Mouse (Mus musculus): ENCODE results near the gene Tbkbp1. TPM values are rescaled to one million over a fixed set of nuclear protein-coding genes. Genes with fewer than 3 reads are reported as not detected.

Tbkbp1 gene
- polyA plus RNA-seq, 1 experiment, result 94.3 TPM

DNA sequence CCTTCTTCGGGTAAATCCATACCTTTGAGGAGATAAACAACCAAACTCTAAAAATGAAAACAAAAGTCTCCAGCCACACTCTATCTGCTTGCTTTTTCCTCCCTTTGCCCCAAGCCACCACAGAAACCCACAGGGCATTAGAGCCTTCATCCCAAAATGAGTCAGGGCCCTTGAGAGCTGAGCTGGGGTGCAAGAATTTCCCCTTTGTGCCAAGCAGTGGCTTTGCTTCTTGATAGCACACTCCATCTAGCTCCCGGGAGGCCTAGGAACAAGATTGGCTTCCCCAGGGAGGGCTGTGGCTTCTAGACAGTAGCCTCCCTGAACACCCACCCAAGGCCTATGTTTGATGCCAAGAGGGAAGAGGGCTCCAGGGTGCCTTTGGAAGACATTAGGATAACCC, 19.6 kb downstream of the Tbkbp1 start:
- no peak overlapping the region for H3K27ac ChIP-seq (ENCODE audit: insufficient read depth, low read length)
- H3K27me3 ChIP-seq (ENCODE audit: control insufficient read depth, insufficient read depth, low read length), result no peaks in the 10 kb centered on the region
- H3K4me3 ChIP-seq (replicated peaks; ENCODE audit: insufficient read depth, low read depth, low read length), result no peak overlapping the region
- TF ChIP-seq CTCF (IDR thresholded peaks at IDR 0.05; ENCODE audit: borderline replicate concordance, insufficient read depth, low read depth, low read length) (no peak), POLR2A (IDR thresholded peaks at IDR 0.05; ENCODE audit: borderline replicate concordance, insufficient read depth, low read length) (no peak)
- 76% methylated on average over 2 of the region's 2 CpGs for WGBS
- H3K4me1 ChIP-seq (ENCODE audit: control insufficient read depth, insufficient read depth, low read length), result no peaks in the 10 kb centered on the region
- no peak for DNase-seq

DNA sequence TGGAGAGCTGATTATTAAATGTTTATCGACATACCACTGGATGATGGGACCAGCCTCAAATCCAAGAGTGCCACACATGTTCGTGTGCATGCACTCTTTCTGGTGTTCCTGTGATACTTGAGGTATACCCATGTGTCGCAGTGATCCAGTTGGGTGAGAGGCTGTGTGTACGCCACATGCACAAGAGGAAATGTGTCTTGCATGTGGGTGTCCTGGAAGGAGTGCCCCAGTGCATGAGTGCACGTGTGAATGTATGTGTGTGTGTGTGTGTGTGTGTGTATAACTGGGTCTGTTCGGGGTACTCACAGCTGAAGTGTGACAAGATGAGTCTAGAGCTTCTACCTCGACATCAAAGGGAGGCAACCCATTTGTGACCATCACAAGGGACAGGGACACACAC, 21.0 kb downstream of the Tbkbp1 start:
- DNase-seq, result no peak
- H3K4me1 ChIP-seq (ENCODE audit: control insufficient read depth, insufficient read depth, low read length), result no peaks in the 10 kb centered on the region
- TF ChIP-seq POLR2A (IDR thresholded peaks at IDR 0.05; ENCODE audit: borderline replicate concordance, insufficient read depth, low read length) (no peak), CTCF (IDR thresholded peaks at IDR 0.05; ENCODE audit: borderline replicate concordance, insufficient read depth, low read depth, low read length) (no peak)
- H3K4me3 ChIP-seq (replicated peaks; ENCODE audit: insufficient read depth, low read depth, low read length), result no peak overlapping the region
- WGBS, result 79% methylated on average over 7 of the region's 7 CpGs
- H3K27ac ChIP-seq (ENCODE audit: insufficient read depth, low read length), result no peak overlapping the region
- no peaks in the 10 kb centered on the region for H3K27me3 ChIP-seq (ENCODE audit: control insufficient read depth, insufficient read depth, low read length)

DNA sequence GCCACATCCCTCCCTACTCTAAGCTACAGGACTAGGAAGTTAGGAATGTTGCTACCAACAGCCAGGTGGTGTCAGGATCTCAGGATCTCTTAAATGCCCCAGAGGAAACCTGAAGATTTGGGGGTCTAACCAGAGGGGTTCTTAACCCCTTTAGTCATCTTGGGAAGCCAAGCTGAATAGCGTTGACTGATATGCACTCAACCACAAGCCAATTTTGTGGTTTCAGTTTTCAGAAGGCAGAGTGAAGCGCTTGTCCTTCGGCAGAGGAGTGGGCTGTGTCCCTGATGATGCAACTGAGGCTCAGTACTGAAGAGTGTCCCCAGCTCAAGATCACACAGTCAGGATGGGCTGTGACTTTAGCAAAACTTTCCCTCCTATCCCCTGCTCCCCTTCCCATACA, 22.3 kb downstream of the Tbkbp1 start:
- DNase-seq, result no peak
- no peaks in the 10 kb centered on the region for H3K4me1 ChIP-seq (ENCODE audit: control insufficient read depth, insufficient read depth, low read length)
- TF ChIP-seq CTCF (IDR thresholded peaks at IDR 0.05; ENCODE audit: borderline replicate concordance, insufficient read depth, low read depth, low read length), result no peak
- no peak for TF ChIP-seq POLR2A (IDR thresholded peaks at IDR 0.05; ENCODE audit: borderline replicate concordance, insufficient read depth, low read length)
- 85% methylated on average over 3 of the region's 3 CpGs for WGBS
- no peak overlapping the region for H3K27ac ChIP-seq (ENCODE audit: insufficient read depth, low read length)
- H3K27me3 ChIP-seq (ENCODE audit: control insufficient read depth, insufficient read depth, low read length), result no peaks in the 10 kb centered on the region
- no peak overlapping the region for H3K4me3 ChIP-seq (replicated peaks; ENCODE audit: insufficient read depth, low read depth, low read length)

DNA sequence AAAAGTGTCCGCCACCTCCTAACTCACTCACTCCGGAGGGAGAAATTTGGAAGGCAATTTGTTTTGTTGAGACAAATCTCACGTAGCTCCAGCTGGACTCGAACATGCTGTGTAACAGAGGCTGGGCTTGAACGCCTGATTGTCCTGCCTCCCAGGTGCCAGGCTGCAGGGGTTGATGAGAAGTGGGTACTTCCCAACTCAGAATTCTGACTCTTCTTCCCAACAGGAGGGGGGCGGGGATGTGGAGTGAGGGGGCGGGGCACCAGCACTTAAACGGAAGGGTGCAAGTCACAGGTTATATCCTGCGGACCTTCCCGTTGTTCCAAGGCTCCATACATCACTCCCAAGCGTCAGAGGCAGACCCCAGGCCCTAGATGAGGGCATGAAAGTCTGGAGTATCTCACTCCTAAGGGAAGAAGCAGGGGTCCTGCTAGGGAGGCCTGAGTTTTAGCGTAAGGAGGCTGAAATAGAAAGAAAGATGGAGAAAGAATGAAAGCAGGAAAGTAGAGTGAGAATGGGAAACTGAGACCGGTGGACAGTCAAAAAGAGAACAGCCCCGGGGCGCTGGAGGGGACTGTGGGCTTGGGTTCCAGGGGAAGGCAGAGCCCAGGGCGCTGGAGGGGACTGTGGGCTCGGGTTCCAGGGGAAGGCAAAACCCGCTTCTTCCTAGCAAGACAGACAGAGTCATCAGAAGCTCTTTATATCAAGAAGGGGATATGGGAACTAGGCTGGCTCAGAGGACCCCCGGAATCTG, 23.6 kb downstream of the Tbkbp1 start:
- H3K27ac ChIP-seq (ENCODE audit: insufficient read depth, low read length), result no peak overlapping the region
- H3K4me1 ChIP-seq (ENCODE audit: control insufficient read depth, insufficient read depth, low read length), result no peaks in the 10 kb centered on the region
- DNase-seq, result no peak
- 30% methylated on average over 19 of the region's 19 CpGs for WGBS
- TF ChIP-seq POLR2A (IDR thresholded peaks at IDR 0.05; ENCODE audit: borderline replicate concordance, insufficient read depth, low read length), result no peak
- no peak for TF ChIP-seq CTCF (IDR thresholded peaks at IDR 0.05; ENCODE audit: borderline replicate concordance, insufficient read depth, low read depth, low read length)
- no peaks in the 10 kb centered on the region for H3K27me3 ChIP-seq (ENCODE audit: control insufficient read depth, insufficient read depth, low read length)
- peak overlapping the region; percentile 44 for H3K4me3 ChIP-seq (replicated peaks; ENCODE audit: insufficient read depth, low read depth, low read length)

DNA sequence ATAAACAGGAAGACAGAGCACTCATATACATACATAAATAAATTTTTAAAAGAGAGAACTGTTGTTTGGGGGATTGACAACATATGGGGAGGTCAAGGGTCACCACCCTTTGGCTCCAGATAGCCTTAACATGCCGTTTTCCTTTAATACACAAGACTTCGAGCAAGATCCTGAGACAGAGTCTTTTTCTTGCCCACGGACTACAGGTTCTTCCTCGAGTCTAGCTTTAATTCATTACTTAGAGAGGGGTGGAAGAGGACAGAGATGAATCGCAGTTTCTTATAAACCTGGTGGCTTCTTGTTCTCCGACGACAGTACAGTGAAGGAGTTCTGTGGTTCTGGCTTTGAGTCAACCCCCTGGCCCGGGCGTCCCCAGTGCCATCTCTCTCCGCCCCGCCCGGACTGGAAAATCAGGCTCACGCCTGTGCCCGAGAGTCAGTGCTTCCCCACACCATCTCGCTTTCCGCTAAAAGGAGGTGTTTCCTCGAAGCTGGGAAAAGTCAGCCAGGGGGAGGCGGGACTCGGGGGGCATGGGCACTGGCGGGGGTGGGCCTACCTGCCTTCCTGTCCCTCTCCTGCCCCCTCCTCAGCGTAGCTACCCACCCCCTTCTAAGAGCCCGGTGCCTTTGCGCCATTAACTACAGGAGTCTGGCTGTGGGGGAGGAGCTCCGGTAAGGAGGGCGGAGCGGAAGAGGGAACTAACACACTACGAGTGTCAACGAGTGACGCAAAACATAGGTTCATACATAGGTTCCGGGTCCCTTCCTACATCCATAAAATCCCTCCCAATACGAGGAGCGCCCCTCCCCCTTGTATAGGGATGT, 24.4 kb downstream of the Tbkbp1 start:
- Histone ChIP-seq H3K4me1 (ENCODE audit: control insufficient read depth, insufficient read depth, low read length) (no peaks in the 10 kb centered on the region), H3K27ac (ENCODE audit: insufficient read depth, low read length) (no peak overlapping the region), H3K4me3 (replicated peaks; ENCODE audit: insufficient read depth, low read depth, low read length) (peak overlapping the region; percentile 44), H3K27me3 (ENCODE audit: control insufficient read depth, insufficient read depth, low read length) (no peaks in the 10 kb centered on the region)
- 3% methylated on average over 32 of the region's 32 CpGs for WGBS
- TF ChIP-seq CTCF (IDR thresholded peaks at IDR 0.05; ENCODE audit: borderline replicate concordance, insufficient read depth, low read depth, low read length) (no peak), POLR2A (IDR thresholded peaks at IDR 0.05; ENCODE audit: borderline replicate concordance, insufficient read depth, low read length) (no peak)
- DNase-seq, result no peak

DNA sequence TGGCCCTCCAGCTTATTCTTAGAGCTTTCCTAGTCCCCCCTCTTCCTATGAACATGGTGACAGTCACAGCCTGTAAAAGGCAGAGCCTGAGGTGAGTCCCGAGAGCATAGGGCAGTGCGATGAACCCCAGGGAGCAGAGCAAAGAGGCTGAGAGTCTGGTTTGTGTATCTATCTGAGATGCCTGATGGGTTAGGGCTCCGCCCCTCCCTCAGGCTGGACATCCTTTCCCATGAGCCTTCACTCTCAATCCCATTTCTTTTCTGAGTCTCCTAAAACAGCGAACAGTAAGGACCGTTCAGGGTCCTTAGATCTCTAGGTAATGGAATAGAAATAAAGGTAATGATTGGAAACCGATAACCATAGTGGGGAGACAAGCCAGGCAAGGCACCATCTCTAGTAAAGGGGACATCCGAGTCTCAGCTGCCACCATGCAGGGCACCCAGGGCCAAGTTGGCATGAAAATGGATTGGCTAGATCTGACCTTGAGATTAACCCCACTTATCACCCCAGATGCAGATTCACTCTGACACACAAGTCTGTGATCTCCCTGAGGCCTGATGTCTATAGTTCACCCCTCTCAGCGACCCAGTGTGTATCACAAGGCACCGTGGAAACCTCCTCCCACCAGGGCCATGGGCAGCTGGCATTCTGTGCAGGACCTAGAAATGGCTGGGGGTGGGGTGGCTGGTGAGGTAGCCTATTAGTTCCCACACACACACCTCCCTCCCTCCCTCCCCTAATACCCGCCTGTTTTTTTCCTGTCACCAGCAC, 26.8 kb downstream of the Tbkbp1 start:
- no peaks in the 10 kb centered on the region for H3K27me3 ChIP-seq (ENCODE audit: control insufficient read depth, insufficient read depth, low read length)
- 69% methylated on average over 10 of the region's 10 CpGs for WGBS
- no peak overlapping the region for H3K4me3 ChIP-seq (replicated peaks; ENCODE audit: insufficient read depth, low read depth, low read length)
- TF ChIP-seq POLR2A (IDR thresholded peaks at IDR 0.05; ENCODE audit: borderline replicate concordance, insufficient read depth, low read length), result no peak
- no peak for TF ChIP-seq CTCF (IDR thresholded peaks at IDR 0.05; ENCODE audit: borderline replicate concordance, insufficient read depth, low read depth, low read length)
- no peak overlapping the region for H3K27ac ChIP-seq (ENCODE audit: insufficient read depth, low read length)
- no peaks in the 10 kb centered on the region for H3K4me1 ChIP-seq (ENCODE audit: control insufficient read depth, insufficient read depth, low read length)
- DNase-seq, result no peak

DNA sequence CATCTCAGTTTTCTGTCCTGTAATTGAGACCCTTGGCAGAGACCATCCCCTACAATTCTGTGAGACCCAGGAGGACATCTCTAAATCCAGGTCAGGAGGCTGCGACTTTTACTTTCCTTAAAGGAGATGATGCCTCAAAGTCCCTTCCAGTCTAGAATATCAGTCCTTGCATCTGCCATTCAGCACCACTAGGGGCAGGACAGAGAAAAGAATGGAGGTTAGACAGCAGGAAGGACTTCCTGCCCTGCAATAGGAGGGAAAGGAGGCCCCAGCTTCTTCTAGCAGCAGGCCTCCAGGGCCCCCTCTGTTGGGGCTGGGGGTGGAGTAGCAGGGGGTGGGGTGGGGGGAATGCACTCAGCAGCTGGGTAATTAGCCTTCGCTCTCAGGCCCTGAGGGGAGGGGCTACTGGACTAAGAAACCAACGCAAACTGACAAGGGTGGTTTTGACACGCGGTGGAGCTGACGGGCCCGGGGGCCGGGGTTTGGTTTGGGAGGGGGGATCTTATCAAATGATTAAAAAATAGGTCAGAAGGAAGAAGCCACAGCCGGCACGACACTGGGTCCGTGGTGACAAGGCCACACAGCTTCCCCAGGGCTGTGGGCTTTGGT, 27.9 kb downstream of the Tbkbp1 start:
- no peaks in the 10 kb centered on the region for H3K27me3 ChIP-seq (ENCODE audit: control insufficient read depth, insufficient read depth, low read length)
- no peaks in the 10 kb centered on the region for H3K4me1 ChIP-seq (ENCODE audit: control insufficient read depth, insufficient read depth, low read length)
- no peak overlapping the region for H3K4me3 ChIP-seq (replicated peaks; ENCODE audit: insufficient read depth, low read depth, low read length)
- TF ChIP-seq POLR2A (IDR thresholded peaks at IDR 0.05; ENCODE audit: borderline replicate concordance, insufficient read depth, low read length) (no peak), CTCF (IDR thresholded peaks at IDR 0.05; ENCODE audit: borderline replicate concordance, insufficient read depth, low read depth, low read length) (no peak)
- WGBS, result 27% methylated on average over 11 of the region's 11 CpGs
- no peak overlapping the region for H3K27ac ChIP-seq (ENCODE audit: insufficient read depth, low read length)
- DNase-seq, result no peak
